ENCODE assay signal across 22 mouse cellular contexts in the genomic region with DNA sequence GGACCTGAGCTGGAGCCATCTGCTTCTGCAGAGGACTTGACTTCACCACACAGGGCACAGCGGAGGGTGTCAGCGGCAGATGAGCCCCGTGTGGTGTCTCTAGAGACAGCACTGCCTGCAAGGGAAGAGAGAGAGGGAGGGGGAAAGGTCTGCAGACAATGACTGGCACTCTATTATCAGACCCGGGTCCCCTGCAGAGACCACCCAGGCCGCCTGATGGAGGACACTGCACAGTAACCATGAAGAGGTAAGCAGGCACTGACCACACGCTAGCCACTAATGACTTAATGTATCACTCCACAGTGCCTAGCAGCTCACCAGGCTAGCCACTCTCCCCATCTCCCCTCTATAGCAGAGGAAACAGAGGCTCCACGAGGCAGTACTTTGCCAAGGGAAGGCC. TPM values are rescaled to one million over a fixed set of nuclear protein-coding genes. Genes with fewer than 3 reads are reported as not detected.
"Had no signal": no experiment of that assay in that cellular context is flagged by ENCODE, and none has a peak within 500 bp of the region (broad histone marks: within the 10 kb centered on the region; RNA-seq: fewer than 3 reads in every experiment).

No protein-coding gene starts in this region.

- H3K27ac ChIP-seq: hindbrain, postnatal 0 days; layer of hippocampus, adult 2 months; lung, embryonic 15.5 days; macrophage; neural tube, embryonic 15.5 days had no signal

- H3K4me3 ChIP-seq: layer of hippocampus, adult 2 months; lung, embryonic 15.5 days; megakaryocyte, embryonic 14.5 days; myocyte; neural tube, embryonic 15.5 days had no signal

- DNase-seq: kidney, adult 18-20 months; kidney, postnatal 10 days; kidney, postnatal 4 days; lung, postnatal 14 days; right cerebral cortex, postnatal 4 days; spleen, adult 18-20 months; thymus, postnatal 4 days had no signal

- H3K9me3 ChIP-seq: lung, embryonic 15.5 days; megakaryocyte, embryonic 14.5 days; neural tube, embryonic 15.5 days had no signal

- H3K36me3 ChIP-seq: neural tube, embryonic 15.5 days had no signal

- H3K27me3 ChIP-seq: lung, embryonic 15.5 days; neural tube, embryonic 15.5 days had no signal

- H3K4me2 ChIP-seq: lung, embryonic 15.5 days; neural tube, embryonic 15.5 days had no signal

- H3K4me1 ChIP-seq: lung, embryonic 15.5 days had no signal

- H3K9ac ChIP-seq: lung, embryonic 15.5 days; neural tube, embryonic 15.5 days had no signal

RNA-seq across cellular contexts. Expression of a gene that starts 8.6 kb away (rescaled TPM):
- total RNA-seq: hindbrain, postnatal 0 days; layer of hippocampus, adult 2 months; layer of hippocampus, postnatal 10 days; left cerebral cortex, postnatal 36 days had no signal
- polyA plus RNA-seq: hindbrain, postnatal 0 days; intestine, embryonic 14.5 days; kidney, embryonic 14.5 days; limb, embryonic 14.5 days; liver, embryonic 16.5 days; lung, embryonic 15.5 days; macrophage; myocyte; neural tube, embryonic 11.5 days; neural tube, embryonic 15.5 days; stomach, embryonic 16.5 days had no signal

RNA-seq across cellular contexts. Expression of a gene that starts 14.9 kb away (rescaled TPM):
- total RNA-seq: hindbrain, postnatal 0 days; layer of hippocampus, adult 2 months; layer of hippocampus, postnatal 10 days; left cerebral cortex, postnatal 36 days had no signal
- polyA plus RNA-seq: hindbrain, postnatal 0 days; intestine, embryonic 14.5 days; kidney, embryonic 14.5 days; limb, embryonic 14.5 days; liver, embryonic 16.5 days; lung, embryonic 15.5 days; macrophage; neural tube, embryonic 11.5 days; neural tube, embryonic 15.5 days; stomach, embryonic 16.5 days had no signal

RNA-seq across cellular contexts. Expression of a gene that starts 26.5 kb away (rescaled TPM):
- total RNA-seq: hindbrain, postnatal 0 days; layer of hippocampus, adult 2 months; layer of hippocampus, postnatal 10 days; left cerebral cortex, postnatal 36 days had no signal
- polyA plus RNA-seq: hindbrain, postnatal 0 days; intestine, embryonic 14.5 days; kidney, embryonic 14.5 days; lung, embryonic 15.5 days; myocyte; neural tube, embryonic 11.5 days; neural tube, embryonic 15.5 days had no signal
